ENCODE assay signal across 8 mouse cellular contexts in the genomic region with DNA sequence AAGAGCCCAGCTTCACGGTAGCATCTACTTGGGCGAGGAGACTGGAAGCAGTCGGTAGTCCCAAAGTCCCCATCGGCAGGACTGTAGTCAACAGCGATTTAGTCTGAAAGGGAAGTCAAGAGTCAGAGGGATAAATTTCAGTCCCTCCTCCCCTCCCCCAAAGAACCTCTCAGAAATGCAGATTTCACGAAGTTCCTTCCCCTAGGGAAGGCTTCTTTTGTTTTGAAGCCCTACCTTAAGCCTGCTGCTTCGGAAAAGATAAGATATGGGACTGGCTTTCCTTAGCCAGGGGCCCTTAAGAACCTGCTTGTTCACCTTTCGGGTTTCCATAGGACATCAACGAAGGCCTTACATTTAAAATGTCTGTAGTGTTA. TPM values are rescaled to one million over a fixed set of nuclear protein-coding genes. Genes with fewer than 3 reads are reported as not detected.
DNase-seq lines count a peak whose midpoint lies in the region; ATAC-seq lines count a peak whose summit lies in the region.

No protein-coding gene starts in this region.

- no peak overlapping the region for H3K9ac ChIP-seq in heart, embryonic 13.5 days
- H3K9ac ChIP-seq in hindbrain, embryonic 13.5 days: no peak overlapping the region
- H3K9ac ChIP-seq in midbrain, embryonic 11.5 days (ENCODE audit: low read length): no peak overlapping the region; the same call in 1 of the 2 replicates

- H3K4me2 ChIP-seq in heart, embryonic 13.5 days: peak overlapping the region; percentile 100
- H3K4me2 ChIP-seq in hindbrain, embryonic 13.5 days: peak overlapping the region; percentile 99
- H3K4me2 ChIP-seq in midbrain, embryonic 11.5 days: peak overlapping the region; percentile 100

- 15% methylated on average over 9 of the region's 9 CpGs for WGBS in heart, embryonic 13.5 days
- WGBS in hindbrain, embryonic 13.5 days: 15% methylated on average over 9 of the region's 9 CpGs
- 11% methylated on average over 9 of the region's 9 CpGs for WGBS in midbrain, embryonic 11.5 days

- DNase-seq in heart, adult 11 months: no peak
- DNase-seq in R1 (ENCODE audit: low read depth, low spot score): peak; percentile 85
- no peak for DNase-seq in midbrain, embryonic 11.5 days (ENCODE audit: low spot score, missing footprints)
- DNase-seq in cerebellum, adult 9-11 months: no peak
- no peak for DNase-seq in cerebellum, postnatal 25 days
- DNase-seq in right cerebral cortex, postnatal 36 days (ENCODE audit: low spot score in 2 of 2): no peak

- peaks cover 5% of the 10 kb centered on the region; the same call in 1 of the 2 replicates for H3K27me3 ChIP-seq in heart, embryonic 13.5 days (replicated peaks)
- H3K27me3 ChIP-seq in hindbrain, embryonic 13.5 days: peaks cover 42% of the 10 kb centered on the region
- peaks cover 10% of the 10 kb centered on the region for H3K27me3 ChIP-seq in midbrain, embryonic 11.5 days (ENCODE audit: control insufficient read depth, insufficient read depth, low read length)

- peaks cover 19% of the 10 kb centered on the region for H3K4me1 ChIP-seq in heart, embryonic 13.5 days
- H3K4me1 ChIP-seq in hindbrain, embryonic 13.5 days (replicated peaks): peaks cover 14% of the 10 kb centered on the region
- H3K4me1 ChIP-seq in midbrain, embryonic 11.5 days (ENCODE audit: control insufficient read depth, insufficient read depth, low read length): peaks cover 8% of the 10 kb centered on the region; the same call in 1 of the 2 replicates

- no peak overlapping the region for H3K27ac ChIP-seq in heart, embryonic 13.5 days (replicated peaks)
- no peak overlapping the region for H3K27ac ChIP-seq in hindbrain, embryonic 13.5 days
- H3K27ac ChIP-seq in midbrain, embryonic 11.5 days (ENCODE audit: low read depth, low read length): no peak overlapping the region

- no peaks in the 10 kb centered on the region for H3K36me3 ChIP-seq in heart, embryonic 13.5 days
- no peaks in the 10 kb centered on the region for H3K36me3 ChIP-seq in hindbrain, embryonic 13.5 days
- H3K36me3 ChIP-seq in midbrain, embryonic 11.5 days (ENCODE audit: control insufficient read depth, insufficient read depth, low read length): no peaks in the 10 kb centered on the region

- no peaks in the 10 kb centered on the region for H3K9me3 ChIP-seq in heart, embryonic 13.5 days
- no peaks in the 10 kb centered on the region for H3K9me3 ChIP-seq in hindbrain, embryonic 13.5 days
- no peaks in the 10 kb centered on the region for H3K9me3 ChIP-seq in midbrain, embryonic 11.5 days (ENCODE audit: control insufficient read depth, low read length)

- ATAC-seq in heart, embryonic 13.5 days (ENCODE audit: extremely low read depth, insufficient number of reproducible peaks, low FRiP score, low TSS enrichment): no peak
- ATAC-seq in hindbrain, embryonic 13.5 days (ENCODE audit: low FRiP score): no peak
- no peak for ATAC-seq in midbrain, embryonic 11.5 days (ENCODE audit: low FRiP score)

- peak overlapping the region; percentile 84 for H3K4me3 ChIP-seq in heart, embryonic 13.5 days
- peak overlapping the region; percentile 80 for H3K4me3 ChIP-seq in hindbrain, embryonic 13.5 days
- peak overlapping the region; percentile 76 for H3K4me3 ChIP-seq in midbrain, embryonic 11.5 days (ENCODE audit: low read depth, low read length)

RNA-seq across cellular contexts. Expression of a gene that starts 0.7 kb away (rescaled TPM):
- 16.3 and 17.4 TPM in 2 replicates for polyA plus RNA-seq in heart, embryonic 13.5 days (2015; fragmentation: Nextera tagmentation; extraction: Ambion mirVana)
- polyA plus RNA-seq in hindbrain, embryonic 13.5 days (2015; fragmentation: Nextera tagmentation; extraction: Ambion mirVana): 4.2 and 4.3 TPM in 2 replicates
- polyA plus RNA-seq in midbrain, embryonic 11.5 days (2014; fragmentation: Nextera tagmentation; extraction: Ambion mirVana): 7.7 and 8.8 TPM in 2 replicates

RNA-seq across cellular contexts. Expression of a gene that starts 36.8 kb away (rescaled TPM):
- polyA plus RNA-seq in heart, embryonic 13.5 days (2015; fragmentation: Nextera tagmentation; extraction: Ambion mirVana): 62.9 and 68.6 TPM in 2 replicates
- polyA plus RNA-seq in hindbrain, embryonic 13.5 days (2015; fragmentation: Nextera tagmentation; extraction: Ambion mirVana): 15.8 and 16.7 TPM in 2 replicates
- 19.5 and 21.4 TPM in 2 replicates for polyA plus RNA-seq in midbrain, embryonic 11.5 days (2014; fragmentation: Nextera tagmentation; extraction: Ambion mirVana)
